Mouse (Mus musculus): ENCODE results near the gene Ccdc136. TPM values are rescaled to one million over a fixed set of nuclear protein-coding genes. Genes with fewer than 3 reads are reported as not detected.
A peak's percentile ranks its signal among the peaks of the same experiment; 100 is the strongest.

Gene Ccdc136
- polyA plus RNA-seq, 1 experiment from 2014 or later: 21.0 TPM

GRCm38 (mm10) chr6:29444773-29445172, 48.7 kb downstream of the Ccdc136 start:
- Histone ChIP-seq H3K27ac (no peak overlapping the region), H3K27me3 (no peaks in the 10 kb centered on the region), H3K4me1 (no peaks in the 10 kb centered on the region), H3K4me2 (no peak overlapping the region), H3K36me3 (peaks cover 95% of the 10 kb centered on the region), H3K4me3 (no peak overlapping the region), H3K9ac (no peak overlapping the region), H3K9me3 (no peaks in the 10 kb centered on the region)
- 70% methylated on average over 11 of the region's 11 CpGs for WGBS
- no peak for ATAC-seq (ENCODE audit: insufficient number of reproducible peaks, low FRiP score, low TSS enrichment, low read depth)

DNA sequence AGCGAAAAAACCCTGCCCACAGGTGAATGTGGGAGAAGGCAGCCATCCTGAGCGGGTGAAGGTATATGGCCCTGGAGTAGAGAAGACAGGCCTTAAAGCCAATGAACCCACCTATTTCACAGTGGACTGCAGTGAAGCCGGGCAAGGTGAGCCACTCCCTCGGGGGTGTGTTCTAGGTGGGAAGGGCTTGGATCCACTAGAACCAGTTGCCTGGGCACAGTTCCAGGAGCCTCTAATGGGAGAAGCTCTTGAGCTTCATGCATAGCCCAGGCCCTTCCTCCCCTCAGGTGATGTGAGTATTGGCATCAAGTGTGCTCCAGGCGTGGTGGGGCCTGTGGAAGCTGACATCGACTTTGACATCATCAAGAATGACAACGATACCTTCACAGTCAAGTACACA, 49.2 kb downstream of the Ccdc136 start:
- Histone ChIP-seq H3K4me2 (no peak overlapping the region), H3K9ac (no peak overlapping the region), H3K9me3 (no peaks in the 10 kb centered on the region), H3K27me3 (no peaks in the 10 kb centered on the region), H3K36me3 (peaks cover 95% of the 10 kb centered on the region), H3K27ac (no peak overlapping the region), H3K4me3 (no peak overlapping the region), H3K4me1 (no peaks in the 10 kb centered on the region)
- no peak for ATAC-seq (ENCODE audit: insufficient number of reproducible peaks, low FRiP score, low TSS enrichment, low read depth)
- 86% methylated on average over 7 of the region's 7 CpGs for WGBS

- no peak for ATAC-seq (ENCODE audit: insufficient number of reproducible peaks, low FRiP score, low TSS enrichment, low read depth)
- Histone ChIP-seq H3K4me1 (no peaks in the 10 kb centered on the region), H3K27me3 (no peaks in the 10 kb centered on the region), H3K4me3 (no peak overlapping the region), H3K36me3 (peaks cover 94% of the 10 kb centered on the region), H3K9me3 (no peaks in the 10 kb centered on the region), H3K9ac (no peak overlapping the region), H3K27ac (no peak overlapping the region), H3K4me2 (no peak overlapping the region)
- WGBS: 35% methylated on average over 4 of the region's 4 CpGs
Observed at GRCm38 (mm10) chr6:29449858-29450257, 53.7 kb downstream of the Ccdc136 start.

GRCm38 (mm10) chr6:29450667-29451066, 54.6 kb downstream of the Ccdc136 start:
- ATAC-seq (ENCODE audit: insufficient number of reproducible peaks, low FRiP score, low TSS enrichment, low read depth): no peak
- no peak overlapping the region for H3K9ac ChIP-seq
- H3K4me2 ChIP-seq: no peak overlapping the region
- H3K9me3 ChIP-seq: no peaks in the 10 kb centered on the region
- 95% methylated on average over 6 of the region's 6 CpGs for WGBS
- no peaks in the 10 kb centered on the region for H3K4me1 ChIP-seq
- no peaks in the 10 kb centered on the region for H3K27me3 ChIP-seq
- no peak overlapping the region for H3K27ac ChIP-seq
- H3K4me3 ChIP-seq: no peak overlapping the region
- H3K36me3 ChIP-seq: peaks cover 94% of the 10 kb centered on the region

- Histone ChIP-seq H3K27ac (no peak overlapping the region), H3K4me3 (no peak overlapping the region), H3K4me1 (no peaks in the 10 kb centered on the region), H3K9ac (no peak overlapping the region), H3K27me3 (no peaks in the 10 kb centered on the region), H3K36me3 (peaks cover 43% of the 10 kb centered on the region), H3K4me2 (no peak overlapping the region), H3K9me3 (no peaks in the 10 kb centered on the region)
- WGBS: 51% methylated on average over 7 of the region's 7 CpGs
- ATAC-seq (ENCODE audit: insufficient number of reproducible peaks, low FRiP score, low TSS enrichment, low read depth): no peak
Observed at GRCm38 (mm10) chr6:29461502-29461901, 65.4 kb downstream of the Ccdc136 start.

DNA sequence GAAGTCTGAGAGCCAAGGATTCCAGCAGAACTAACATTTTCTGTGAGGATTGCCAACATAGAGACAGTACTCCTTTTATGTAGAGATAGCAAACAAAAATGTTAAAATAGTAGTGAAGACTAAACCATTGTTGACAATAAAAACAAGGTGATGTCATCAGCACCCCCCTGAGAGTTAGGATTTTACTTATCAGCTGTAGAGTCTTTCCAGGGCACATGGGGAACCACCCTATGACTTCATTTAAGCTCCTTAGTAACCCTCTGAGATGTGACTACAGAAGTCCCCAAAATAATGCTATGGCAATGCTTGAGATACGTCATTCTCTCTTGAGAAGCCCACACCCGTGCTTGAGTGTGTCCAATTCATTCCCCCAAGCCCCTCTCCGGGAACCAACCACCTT, 67.3 kb downstream of the Ccdc136 start:
- H3K4me2 ChIP-seq: no peak overlapping the region
- H3K9me3 ChIP-seq: no peaks in the 10 kb centered on the region
- H3K36me3 ChIP-seq: peaks cover 26% of the 10 kb centered on the region
- no peaks in the 10 kb centered on the region for H3K27me3 ChIP-seq
- no peak for ATAC-seq (ENCODE audit: insufficient number of reproducible peaks, low FRiP score, low TSS enrichment, low read depth)
- no peak overlapping the region for H3K9ac ChIP-seq
- H3K4me1 ChIP-seq: peaks cover 3% of the 10 kb centered on the region
- no peak overlapping the region for H3K27ac ChIP-seq
- WGBS: 81% methylated on average over 3 of the region's 3 CpGs
- H3K4me3 ChIP-seq: no peak overlapping the region

- H3K27me3 ChIP-seq: no peaks in the 10 kb centered on the region
- H3K4me2 ChIP-seq: peak within 1 kb of the TSS; percentile 73
- ATAC-seq (ENCODE audit: insufficient number of reproducible peaks, low FRiP score, low TSS enrichment, low read depth): peak; percentile 90
- H3K9me3 ChIP-seq: no peaks in the 10 kb centered on the region
- peak within 1 kb of the TSS; percentile 47 for H3K9ac ChIP-seq
- under 1% methylated on average over 39 of the region's 39 CpGs for WGBS
- H3K4me1 ChIP-seq: peaks cover 8% of the 10 kb centered on the region
- H3K4me3 ChIP-seq: peak within 1 kb of the TSS; percentile 62
- H3K27ac ChIP-seq: peak within 1 kb of the TSS; percentile 44; the same call in 1 of the 2 replicates
- peaks cover 20% of the 10 kb centered on the region for H3K36me3 ChIP-seq
Observed at GRCm38 (mm10) chr6:29467583-29468354, 71.7 kb downstream of the Ccdc136 start, which contains the start of gene Atp6v1f. Gene Atp6v1f (plus strand): TSS chr6:29467718.

DNA sequence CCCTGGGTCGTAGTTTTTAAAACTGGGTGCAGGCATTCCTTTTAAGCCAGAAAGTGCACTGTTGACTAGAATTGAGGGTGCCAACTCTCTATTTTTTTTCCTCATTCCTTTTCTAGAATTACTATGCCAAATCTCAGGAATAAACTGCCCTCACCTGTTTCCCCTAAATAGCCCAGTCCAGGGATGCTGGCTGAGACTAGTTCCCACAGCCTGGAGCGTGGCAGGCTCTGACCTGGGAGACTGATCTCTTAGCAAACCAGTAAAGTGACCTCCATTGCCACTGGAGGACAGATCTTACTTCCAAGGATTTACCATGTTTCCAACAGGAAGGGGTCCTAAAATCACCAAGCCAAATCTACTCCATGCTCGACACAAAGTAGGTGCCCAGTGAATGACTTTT, 72.7 kb downstream of the Ccdc136 start:
- no peak for ATAC-seq (ENCODE audit: insufficient number of reproducible peaks, low FRiP score, low TSS enrichment, low read depth)
- peak overlapping the region; percentile 73 for H3K4me2 ChIP-seq
- no peaks in the 10 kb centered on the region for H3K27me3 ChIP-seq
- H3K36me3 ChIP-seq: peaks cover 20% of the 10 kb centered on the region
- H3K9me3 ChIP-seq: no peaks in the 10 kb centered on the region
- no peak overlapping the region; the same call in 1 of the 2 replicates for H3K9ac ChIP-seq
- peak overlapping the region; percentile 62; the same call in 1 of the 2 replicates for H3K4me3 ChIP-seq
- H3K27ac ChIP-seq: no peak overlapping the region
- 87% methylated on average over 3 of the region's 3 CpGs for WGBS
- peaks cover 13% of the 10 kb centered on the region for H3K4me1 ChIP-seq

DNA sequence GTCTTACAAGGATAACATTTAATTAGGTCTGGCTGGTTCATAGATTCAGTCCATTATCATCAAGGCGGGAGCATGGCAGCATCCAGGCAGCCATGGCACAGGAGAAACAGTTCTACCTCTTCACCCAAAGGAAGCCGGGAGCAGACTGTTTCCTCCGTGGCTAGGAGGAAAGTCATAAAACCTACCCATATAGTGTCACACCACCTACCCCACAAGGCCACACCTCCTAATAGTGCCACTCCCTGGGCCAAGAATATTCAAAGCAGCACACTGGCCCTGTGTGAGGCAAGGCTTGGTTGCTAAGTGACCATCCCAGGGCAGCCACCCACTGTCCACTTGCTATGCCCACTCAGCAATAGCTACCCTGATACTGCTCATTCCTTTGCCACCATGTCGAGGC, 75.0 kb downstream of the Ccdc136 start, which contains the start of gene Atp6v1fnb:
TSS of gene Atp6v1fnb (plus strand) at position 301 of the 400 bp plus-strand sequence.
- no peak within 1 kb of the TSS for H3K27ac ChIP-seq
- H3K4me3 ChIP-seq: no peak within 1 kb of the TSS
- no peak for ATAC-seq (ENCODE audit: insufficient number of reproducible peaks, low FRiP score, low TSS enrichment, low read depth)
- peaks cover 20% of the 10 kb centered on the region for H3K36me3 ChIP-seq
- peaks cover 19% of the 10 kb centered on the region for H3K4me1 ChIP-seq
- H3K9me3 ChIP-seq: no peaks in the 10 kb centered on the region
- WGBS: 86% methylated on average over 4 of the region's 4 CpGs
- H3K27me3 ChIP-seq: no peaks in the 10 kb centered on the region
- no peak within 1 kb of the TSS for H3K9ac ChIP-seq
- no peak within 1 kb of the TSS for H3K4me2 ChIP-seq

DNA sequence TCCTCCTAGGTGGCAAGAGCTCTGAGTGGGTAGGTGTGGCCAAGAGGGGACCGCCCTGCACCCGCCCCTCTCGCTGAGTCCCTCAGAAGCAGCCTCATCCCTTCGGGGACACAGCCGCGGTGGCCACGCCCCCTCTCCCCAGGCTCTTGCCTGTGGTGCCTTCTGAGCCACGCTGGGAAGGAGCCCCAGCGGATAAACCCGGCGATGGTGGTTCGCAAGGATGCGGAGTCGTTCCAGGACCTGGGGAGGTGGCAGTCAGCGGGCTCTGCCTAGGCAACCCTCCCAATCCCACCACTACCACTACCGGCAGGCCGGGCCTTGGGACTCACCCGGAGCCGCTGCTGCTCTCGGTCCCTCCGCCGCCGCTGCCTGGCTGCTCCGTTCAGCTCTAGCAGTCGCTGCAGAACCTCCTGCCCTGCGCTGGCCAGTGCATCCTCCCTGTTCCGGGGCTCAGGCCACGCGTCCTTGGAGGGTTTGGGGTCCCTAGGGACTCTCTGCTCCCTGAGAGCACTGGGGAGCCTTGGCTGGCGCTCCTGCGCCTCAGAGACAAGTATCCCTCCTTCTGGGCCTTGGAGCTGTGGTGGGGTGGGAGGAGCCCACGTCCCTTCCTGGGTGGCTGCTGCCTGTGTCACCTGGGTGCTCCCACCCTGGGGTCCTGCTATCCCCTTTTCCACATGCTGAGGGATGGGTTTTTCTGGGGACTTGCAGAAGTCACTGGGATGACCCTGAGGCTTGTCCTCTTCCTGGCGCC, 78.0 kb downstream of the Ccdc136 start:
- Histone ChIP-seq H3K27ac (no peak overlapping the region), H3K4me2 (peak overlapping the region; percentile 79), H3K9me3 (no peaks in the 10 kb centered on the region), H3K27me3 (no peaks in the 10 kb centered on the region), H3K4me3 (peak overlapping the region; percentile 43), H3K36me3 (peaks cover 20% of the 10 kb centered on the region), H3K4me1 (peaks cover 11% of the 10 kb centered on the region), H3K9ac (0 out of 2 replicates have a peak overlapping the region, but pooled peaks have one; percentile 10)
- peak; percentile 76 for ATAC-seq (ENCODE audit: insufficient number of reproducible peaks, low FRiP score, low TSS enrichment, low read depth)
- 5% methylated on average over 33 of the region's 33 CpGs for WGBS

DNA sequence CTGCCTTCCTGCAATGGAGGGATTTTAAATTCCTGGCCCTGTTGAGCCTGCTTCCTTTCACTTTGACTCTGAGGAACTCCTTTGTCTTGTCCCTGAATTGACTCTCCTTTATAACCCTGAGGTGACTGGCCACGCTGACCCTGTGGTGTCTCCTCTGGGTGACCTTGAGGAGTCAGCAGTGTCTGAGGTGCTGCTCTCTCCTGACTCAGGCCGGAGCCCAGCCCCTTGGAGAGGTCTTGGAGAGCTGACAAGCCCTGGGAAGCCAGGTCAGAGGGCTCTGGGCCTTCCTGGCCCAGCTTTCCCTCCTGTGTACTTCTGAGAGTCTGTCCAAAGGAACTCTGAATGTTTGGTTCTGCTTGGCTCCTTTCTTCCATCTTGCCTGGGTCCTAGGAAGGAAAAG, 78.6 kb downstream of the Ccdc136 start:
- Histone ChIP-seq H3K9me3 (no peaks in the 10 kb centered on the region), H3K27ac (no peak overlapping the region), H3K4me1 (peaks cover 11% of the 10 kb centered on the region), H3K36me3 (peaks cover 20% of the 10 kb centered on the region), H3K4me2 (no peak overlapping the region), H3K9ac (no peak overlapping the region), H3K27me3 (no peaks in the 10 kb centered on the region), H3K4me3 (no peak overlapping the region)
- 73% methylated on average over 2 of the region's 2 CpGs for WGBS
- ATAC-seq (ENCODE audit: insufficient number of reproducible peaks, low FRiP score, low TSS enrichment, low read depth): no peak

Measured in limb, embryonic 15.5 days (tissue).